Mouse (Mus musculus) cerebellum, adult 2 months (tissue): ENCODE data around the gene Gak.

Source experiments
- CTCF ChIP-seq: fragments of 200-500 bp; IDR thresholded peaks from 2 replicates; pipeline ENCODE4 v1.5.1; 2011; ENCODE audit warnings: low read depth, mild to moderate bottlenecking, control low read depth, low read length, moderate library complexity, borderline replicate concordance; ENCODE audit not compliant: insufficient read depth
- POLR2A ChIP-seq: fragments of 200-500 bp; IDR thresholded peaks from 2 replicates; pipeline ENCODE4 v1.6.1; 2011; ENCODE audit warnings: low read length, control low read depth, borderline replicate concordance; ENCODE audit not compliant: insufficient read depth

DNA sequence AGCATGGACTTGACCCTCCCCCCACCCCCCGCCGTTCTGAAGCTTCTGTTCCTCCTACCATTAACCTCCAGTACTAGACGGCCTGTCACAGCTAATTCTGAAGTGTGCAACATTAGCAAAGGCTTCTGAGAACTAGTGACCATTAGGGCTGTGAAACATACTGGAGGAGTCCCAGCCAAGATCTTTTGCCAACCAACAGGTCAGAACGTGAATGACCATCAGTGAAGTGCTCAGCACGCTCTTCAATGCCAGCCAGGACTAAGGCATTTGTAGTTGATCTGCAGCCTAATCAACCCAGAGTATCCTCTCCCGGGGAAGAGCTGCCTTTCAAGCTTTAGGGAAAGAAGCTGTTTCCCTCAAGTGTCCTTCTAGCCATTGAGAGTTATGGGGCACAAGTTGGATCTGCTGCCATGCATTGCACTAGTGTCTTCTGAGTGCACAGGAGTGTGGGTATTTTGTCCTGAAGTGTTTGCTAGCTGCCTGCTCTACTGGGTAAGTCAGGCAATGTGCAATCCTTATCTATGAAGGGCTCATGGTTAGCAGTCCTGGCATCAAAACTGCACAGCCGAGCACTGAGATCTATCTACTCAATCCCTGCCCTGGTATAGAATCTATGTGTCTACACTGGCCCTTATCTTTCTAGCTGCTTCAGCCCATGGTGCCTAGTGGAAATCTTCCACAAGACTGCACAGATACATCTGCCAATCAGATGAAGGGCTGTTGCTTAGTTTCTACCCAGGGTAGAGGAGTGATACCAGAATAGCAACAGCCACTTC lies 85.9 kb downstream of the Gak start:
- no peak for TF ChIP-seq CTCF
- no peak for TF ChIP-seq POLR2A
